Mouse (Mus musculus) olfactory bulb, adult 2 months (tissue): ENCODE data around the gene Tead2. TPM values are rescaled to one million over a fixed set of nuclear protein-coding genes. Genes with fewer than 3 reads are reported as not detected.

Source experiments
- H3K27ac ChIP-seq: fragments of 200-500 bp; 2 replicates; pipeline ENCODE4 v1.5.1; 2012; ENCODE audit warnings: low read depth, low read length; ENCODE audit not compliant: insufficient read depth
- H3K4me1 ChIP-seq: fragments of 200-500 bp; 2 replicates; pipeline ENCODE4 v1.6.1; 2012; ENCODE audit warnings: low read length; ENCODE audit not compliant: control insufficient read depth, insufficient read depth
- H3K4me3 ChIP-seq: fragments of 200-500 bp; 2 replicates; pipeline ENCODE4 v1.5.1; 2012; ENCODE audit warnings: mild to moderate bottlenecking, low read depth, low read length, moderate library complexity; ENCODE audit not compliant: insufficient read depth
- CTCF ChIP-seq: fragments of 200-500 bp; IDR thresholded peaks from 2 replicates; pipeline ENCODE4 v1.5.1; 2012; ENCODE audit warnings: low read depth, mild to moderate bottlenecking, low read length, moderate library complexity; ENCODE audit not compliant: insufficient read depth
- POLR2A ChIP-seq: fragments of 200-500 bp; IDR thresholded peaks from 2 replicates; pipeline ENCODE4 v1.6.1; 2012; ENCODE audit warnings: mild to moderate bottlenecking, low read depth, low read length, moderate library complexity; ENCODE audit not compliant: insufficient read depth
- WGBS: fragments of 180-500 bp; shearing (Covaris S2); methylation state at CpG from one replicate; pipeline ENCODE4 v1.1.7; 2018; 5-methylcytosine and 5-hydroxymethylcytosine counted together
- polyA plus RNA-seq: library from polyadenylated mRNA; stranded (reverse); fragments of >200 nt; gene quantifications from 2 replicates; pipeline ENCODE4 v1.2.4, GENCODE M21; 2012; ENCODE audit warnings: low replicate concordance; ENCODE audit not compliant: missing spikeins, insufficient read depth, insufficient read length

The Tead2 gene
- polyA plus RNA-seq, 1 experiment: not detected

- Histone ChIP-seq H3K4me1 (peaks cover 13% of the 10 kb centered on the region), H3K27ac (no peak within 1 kb of the TSS), H3K4me3 (no peak within 1 kb of the TSS)
- TF ChIP-seq POLR2A: no peak
- no peak for TF ChIP-seq CTCF
- WGBS: 6% methylated on average over 17 of the region's 17 CpGs
Measured at GRCm38 (mm10) chr7:45211851-45212251, 3.7 kb upstream of the Tead2 start, which contains the start of gene Dkkl1. Dkkl1 (minus strand) TSS chr7:45212147.

GRCm38 (mm10) chr7:45212356-45212755 lies 3.2 kb upstream of the Tead2 start:
- H3K4me3 ChIP-seq: no peak overlapping the region
- WGBS: 84% methylated on average over 7 of the region's 7 CpGs
- no peak overlapping the region for H3K27ac ChIP-seq
- TF ChIP-seq POLR2A (no peak), CTCF (no peak)
- peaks cover 13% of the 10 kb centered on the region for H3K4me1 ChIP-seq

GRCm38 (mm10) chr7:45213708-45214107 lies 1.8 kb upstream of the Tead2 start:
- TF ChIP-seq POLR2A: no peak
- no peak for TF ChIP-seq CTCF
- WGBS: 92% methylated on average over 5 of the region's 5 CpGs
- H3K27ac ChIP-seq: no peak overlapping the region

GRCm38 (mm10) chr7:45216442-45217183 lies 1.1 kb downstream of the Tead2 start:
- Histone ChIP-seq H3K4me3 (no peak overlapping the region), H3K4me1 (peaks cover 13% of the 10 kb centered on the region), H3K27ac (no peak overlapping the region)
- TF ChIP-seq CTCF: no peak
- no peak for TF ChIP-seq POLR2A
- 9% methylated on average over 13 of the region's 13 CpGs for WGBS

More at GRCm38 (mm10) chr7:45213708-45214107, 1.8 kb upstream of the Tead2 start:
- H3K4me3 ChIP-seq: no peak overlapping the region
- H3K4me1 ChIP-seq: peaks cover 13% of the 10 kb centered on the region

- TF ChIP-seq CTCF (no peak), POLR2A (no peak)
- 92% methylated on average over 2 of the region's 2 CpGs for WGBS
Measured at GRCm38 (mm10) chr7:45221680-45222079, 6.1 kb downstream of the Tead2 start.

GRCm38 (mm10) chr7:45224826-45225225 lies 9.3 kb downstream of the Tead2 start:
- Histone ChIP-seq H3K4me1 (no peaks in the 10 kb centered on the region), H3K4me3 (no peak overlapping the region), H3K27ac (no peak overlapping the region)
- TF ChIP-seq POLR2A (no peak), CTCF (no peak)
- 90% methylated on average over 7 of the region's 7 CpGs for WGBS

More at GRCm38 (mm10) chr7:45221680-45222079, 6.1 kb downstream of the Tead2 start:
- Histone ChIP-seq H3K27ac (no peak overlapping the region), H3K4me3 (no peak overlapping the region), H3K4me1 (peaks cover 2% of the 10 kb centered on the region)

- H3K4me3 ChIP-seq: no peak overlapping the region
- WGBS: 97% methylated on average over 5 of the region's 5 CpGs
- no peaks in the 10 kb centered on the region for H3K4me1 ChIP-seq
- H3K27ac ChIP-seq: no peak overlapping the region
- TF ChIP-seq POLR2A (no peak), CTCF (no peak)
Measured at GRCm38 (mm10) chr7:45226421-45226820, 10.9 kb downstream of the Tead2 start.

GRCm38 (mm10) chr7:45228548-45228947 lies 13.0 kb downstream of the Tead2 start:
- Histone ChIP-seq H3K4me3 (no peak overlapping the region), H3K4me1 (no peaks in the 10 kb centered on the region), H3K27ac (no peak overlapping the region)
- WGBS: 97% methylated on average over 18 of the region's 18 CpGs
- TF ChIP-seq POLR2A: no peak
- no peak for TF ChIP-seq CTCF

- no peak overlapping the region for H3K4me3 ChIP-seq
- WGBS: 97% methylated on average over 8 of the region's 8 CpGs
- no peak for TF ChIP-seq POLR2A
- TF ChIP-seq CTCF: no peak
- H3K27ac ChIP-seq: no peak overlapping the region
- H3K4me1 ChIP-seq: peaks cover 2% of the 10 kb centered on the region
Measured at GRCm38 (mm10) chr7:45229046-45229445, 13.5 kb downstream of the Tead2 start.
